Mouse (Mus musculus): ENCODE results near the gene Fam163b. TPM values are rescaled to one million over a fixed set of nuclear protein-coding genes. Genes with fewer than 3 reads are reported as not detected.

Gene Fam163b
- polyA plus RNA-seq, 1 experiment = not detected

DNA sequence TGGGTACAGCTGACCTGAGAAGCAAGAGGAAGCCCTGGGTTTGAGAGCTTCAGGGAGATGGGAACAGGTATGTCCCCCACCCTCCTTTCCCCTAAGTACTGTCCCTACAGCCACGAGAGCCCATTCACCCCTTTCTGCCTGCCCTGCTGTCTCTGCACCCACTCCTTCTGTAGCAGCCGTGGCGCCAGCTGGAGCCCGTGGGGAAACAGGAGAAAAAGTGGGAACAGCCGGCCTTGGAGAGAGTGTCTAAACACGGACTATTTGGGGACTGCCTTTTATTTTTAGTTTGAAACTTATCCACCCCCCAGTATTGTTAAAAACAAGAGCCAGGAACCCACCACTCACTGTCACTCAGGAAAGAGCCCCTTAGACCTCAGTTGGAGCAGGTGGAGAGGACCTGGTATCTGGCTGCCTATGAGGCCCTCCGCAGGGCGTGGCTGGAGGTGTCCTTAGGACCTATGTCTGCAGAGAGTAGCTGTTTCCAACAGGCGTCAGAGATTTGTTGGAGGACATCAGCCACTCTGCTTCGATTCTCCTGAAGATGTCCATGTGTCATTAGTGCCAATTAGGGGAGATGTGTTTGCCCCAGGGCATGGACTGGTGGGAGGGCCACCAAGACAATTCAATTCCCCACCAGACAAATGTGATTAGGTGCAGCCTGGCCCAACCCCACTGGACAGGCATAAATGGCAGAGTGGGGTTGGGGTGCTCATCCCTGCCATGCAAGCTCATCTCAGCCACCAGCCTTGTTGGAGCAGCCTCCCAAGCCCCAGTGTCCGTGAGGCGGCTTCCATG lies 22.7 kb upstream of the Fam163b start, which contains the start of gene Dbh:
Dbh (plus strand) TSS at position 438 of the 795 bp plus-strand sequence.
- Histone ChIP-seq H3K4me3 (ENCODE audit: insufficient read depth, low read length) (no peak within 1 kb of the TSS), H3K27ac (ENCODE audit: insufficient read depth, low read depth, low read length) (no peak within 1 kb of the TSS)
- no peak for TF ChIP-seq CTCF (IDR thresholded peaks at IDR 0.05; ENCODE audit: low read depth, low read length)
- TF ChIP-seq POLR2A (IDR thresholded peaks at IDR 0.05; ENCODE audit: borderline replicate concordance, low read depth, low read length) = no peak

DNA sequence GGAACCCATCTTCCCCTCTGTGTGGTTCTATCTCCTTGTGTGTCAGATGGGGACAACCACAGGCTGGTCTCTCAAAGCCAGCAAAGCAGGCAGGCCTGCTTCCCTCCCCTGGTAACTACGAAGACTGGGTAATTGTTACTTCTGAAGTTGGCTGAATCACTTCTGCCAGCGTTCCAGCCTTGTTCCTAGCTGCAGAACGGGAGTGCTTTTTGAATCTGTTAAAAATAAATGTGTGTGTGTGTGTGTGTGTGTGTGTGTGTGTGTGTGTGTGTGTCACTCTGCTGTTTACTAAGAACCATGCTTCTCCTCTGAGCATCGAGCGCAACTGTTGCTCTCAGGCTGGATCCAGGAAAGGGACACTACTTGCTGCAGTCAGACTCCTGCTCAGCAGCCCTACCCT lies 21.6 kb upstream of the Fam163b start:
- Histone ChIP-seq H3K4me3 (ENCODE audit: insufficient read depth, low read length) (no peak overlapping the region), H3K4me1 (ENCODE audit: control insufficient read depth, insufficient read depth, low read length) (no peaks in the 10 kb centered on the region), H3K27ac (ENCODE audit: insufficient read depth, low read depth, low read length) (no peak overlapping the region)
- no peak for TF ChIP-seq POLR2A (IDR thresholded peaks at IDR 0.05; ENCODE audit: borderline replicate concordance, low read depth, low read length)
- TF ChIP-seq CTCF (IDR thresholded peaks at IDR 0.05; ENCODE audit: low read depth, low read length) = no peak

More for the DNA sequence above, 22.7 kb upstream of the Fam163b start, which contains the start of gene Dbh:
- no peaks in the 10 kb centered on the region for H3K4me1 ChIP-seq (ENCODE audit: control insufficient read depth, insufficient read depth, low read length)

GRCm38 (mm10) chr2:27162656-27163055 lies 20.4 kb upstream of the Fam163b start:
- Histone ChIP-seq H3K27ac (ENCODE audit: insufficient read depth, low read depth, low read length) (no peak overlapping the region), H3K4me3 (ENCODE audit: insufficient read depth, low read length) (no peak overlapping the region), H3K4me1 (ENCODE audit: control insufficient read depth, insufficient read depth, low read length) (no peaks in the 10 kb centered on the region)
- no peak for TF ChIP-seq POLR2A (IDR thresholded peaks at IDR 0.05; ENCODE audit: borderline replicate concordance, low read depth, low read length)
- no peak for TF ChIP-seq CTCF (IDR thresholded peaks at IDR 0.05; ENCODE audit: low read depth, low read length)

DNA sequence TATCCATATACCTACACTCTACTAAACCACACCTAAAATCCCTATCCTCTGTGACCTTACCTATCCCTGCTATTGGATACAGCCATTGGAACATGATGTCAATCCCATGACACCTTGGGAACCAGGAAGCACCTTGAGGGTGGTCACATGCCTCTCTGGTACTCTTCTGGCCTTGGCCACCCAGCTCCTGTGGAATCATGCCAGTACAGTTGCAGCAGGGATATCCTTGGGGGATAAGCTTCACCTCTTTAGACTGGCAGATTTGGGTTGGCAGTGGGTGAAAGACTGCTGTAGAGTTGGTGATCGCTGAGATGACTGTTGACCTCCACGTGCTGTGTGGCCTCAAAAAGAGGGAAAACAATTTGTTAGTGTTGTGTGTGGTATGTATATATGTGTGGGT lies 19.2 kb upstream of the Fam163b start:
- Histone ChIP-seq H3K4me1 (ENCODE audit: control insufficient read depth, insufficient read depth, low read length) (no peaks in the 10 kb centered on the region), H3K4me3 (ENCODE audit: insufficient read depth, low read length) (no peak overlapping the region), H3K27ac (ENCODE audit: insufficient read depth, low read depth, low read length) (no peak overlapping the region)
- TF ChIP-seq POLR2A (IDR thresholded peaks at IDR 0.05; ENCODE audit: borderline replicate concordance, low read depth, low read length) (no peak), CTCF (IDR thresholded peaks at IDR 0.05; ENCODE audit: low read depth, low read length) (no peak)

DNA sequence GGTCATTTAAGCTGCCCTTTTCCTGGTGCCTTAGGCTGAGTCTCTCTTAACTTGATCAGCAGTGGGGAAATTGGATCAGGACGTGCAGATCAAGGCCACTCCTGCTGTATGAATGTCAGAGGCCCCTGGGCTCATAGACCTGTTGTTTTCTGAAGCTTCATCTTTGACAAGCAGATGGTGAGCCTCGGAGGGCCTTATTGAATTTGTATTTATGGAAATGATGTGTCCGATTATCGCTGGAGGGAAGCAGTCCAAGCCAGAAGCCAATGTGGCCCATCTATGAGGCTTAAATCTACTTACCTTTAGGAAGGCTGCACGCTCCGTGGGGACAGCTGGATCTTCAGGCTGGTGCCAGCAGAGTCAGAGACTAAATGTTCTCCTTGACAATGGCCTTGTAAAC lies 14.3 kb upstream of the Fam163b start:
- Histone ChIP-seq H3K4me1 (ENCODE audit: control insufficient read depth, insufficient read depth, low read length) (no peaks in the 10 kb centered on the region), H3K27ac (ENCODE audit: insufficient read depth, low read depth, low read length) (no peak overlapping the region), H3K4me3 (ENCODE audit: insufficient read depth, low read length) (no peak overlapping the region)
- no peak for TF ChIP-seq CTCF (IDR thresholded peaks at IDR 0.05; ENCODE audit: low read depth, low read length)
- no peak for TF ChIP-seq POLR2A (IDR thresholded peaks at IDR 0.05; ENCODE audit: borderline replicate concordance, low read depth, low read length)

- Histone ChIP-seq H3K27ac (ENCODE audit: insufficient read depth, low read depth, low read length) (no peak overlapping the region), H3K4me1 (ENCODE audit: control insufficient read depth, insufficient read depth, low read length) (no peaks in the 10 kb centered on the region), H3K4me3 (ENCODE audit: insufficient read depth, low read length) (no peak overlapping the region)
- no peak for TF ChIP-seq CTCF (IDR thresholded peaks at IDR 0.05; ENCODE audit: low read depth, low read length)
- no peak for TF ChIP-seq POLR2A (IDR thresholded peaks at IDR 0.05; ENCODE audit: borderline replicate concordance, low read depth, low read length)
Measured at GRCm38 (mm10) chr2:27154466-27155185, 12.3 kb upstream of the Fam163b start.

DNA sequence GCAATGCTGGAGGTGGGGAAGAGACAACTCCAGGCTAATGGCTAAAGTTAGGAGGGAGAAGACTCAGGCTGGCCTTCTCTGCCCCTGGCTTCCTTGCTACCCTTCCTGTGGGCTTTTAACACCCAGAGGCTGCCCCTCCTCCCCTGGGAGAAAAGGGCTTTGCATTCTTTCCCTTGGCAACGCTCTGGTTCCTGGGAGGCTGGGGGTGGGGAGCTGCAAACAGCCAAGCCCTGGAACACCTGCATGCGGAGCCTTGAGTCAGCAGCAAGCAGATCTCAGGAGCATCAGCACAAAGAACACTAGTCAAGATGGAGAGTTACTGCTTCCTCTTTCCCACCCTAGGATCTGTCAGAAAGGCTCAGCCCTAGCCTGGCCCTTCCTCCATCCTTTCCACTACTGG lies 7.2 kb upstream of the Fam163b start:
- H3K4me1 ChIP-seq (ENCODE audit: control insufficient read depth, insufficient read depth, low read length) = no peaks in the 10 kb centered on the region
- no peak overlapping the region for H3K27ac ChIP-seq (ENCODE audit: insufficient read depth, low read depth, low read length)
- TF ChIP-seq CTCF (IDR thresholded peaks at IDR 0.05; ENCODE audit: low read depth, low read length) (no peak), POLR2A (IDR thresholded peaks at IDR 0.05; ENCODE audit: borderline replicate concordance, low read depth, low read length) (no peak)
- H3K4me3 ChIP-seq (ENCODE audit: insufficient read depth, low read length) = no peak overlapping the region

- H3K4me3 ChIP-seq (ENCODE audit: insufficient read depth, low read length) = no peak overlapping the region
- TF ChIP-seq CTCF (IDR thresholded peaks at IDR 0.05; ENCODE audit: low read depth, low read length) = no peak
- TF ChIP-seq POLR2A (IDR thresholded peaks at IDR 0.05; ENCODE audit: borderline replicate concordance, low read depth, low read length) = no peak
- H3K27ac ChIP-seq (ENCODE audit: insufficient read depth, low read depth, low read length) = no peak overlapping the region
Measured at GRCm38 (mm10) chr2:27146840-27147239, 4.5 kb upstream of the Fam163b start.

DNA sequence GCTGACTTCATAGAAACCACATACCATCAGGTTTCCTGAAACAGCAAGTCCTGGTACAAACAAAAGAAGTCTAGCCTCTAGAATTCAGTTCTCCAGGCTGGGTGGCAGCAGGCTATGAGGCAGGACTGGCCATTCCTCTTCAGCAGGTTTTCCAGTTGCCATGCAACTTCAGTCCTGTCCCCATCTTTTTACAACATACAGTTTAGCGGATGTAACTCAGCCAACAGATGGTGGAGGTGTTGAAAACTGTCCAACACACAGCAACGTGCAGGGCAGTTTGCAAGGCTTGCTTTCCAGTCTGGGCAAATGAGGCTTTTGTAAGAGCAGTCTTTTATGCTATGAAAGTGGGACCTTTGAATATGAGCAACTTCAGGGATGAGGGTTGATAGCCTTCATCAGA lies 2.7 kb upstream of the Fam163b start:
- Histone ChIP-seq H3K4me3 (ENCODE audit: insufficient read depth, low read length) (no peak overlapping the region), H3K4me1 (ENCODE audit: control insufficient read depth, insufficient read depth, low read length) (no peaks in the 10 kb centered on the region), H3K27ac (ENCODE audit: insufficient read depth, low read depth, low read length) (no peak overlapping the region)
- no peak for TF ChIP-seq CTCF (IDR thresholded peaks at IDR 0.05; ENCODE audit: low read depth, low read length)
- no peak for TF ChIP-seq POLR2A (IDR thresholded peaks at IDR 0.05; ENCODE audit: borderline replicate concordance, low read depth, low read length)

More at GRCm38 (mm10) chr2:27146840-27147239, 4.5 kb upstream of the Fam163b start:
- H3K4me1 ChIP-seq (ENCODE audit: control insufficient read depth, insufficient read depth, low read length) = no peaks in the 10 kb centered on the region

GRCm38 (mm10) chr2:27138356-27138755 lies 3.9 kb downstream of the Fam163b start:
- no peak overlapping the region for H3K4me3 ChIP-seq (ENCODE audit: insufficient read depth, low read length)
- no peaks in the 10 kb centered on the region for H3K4me1 ChIP-seq (ENCODE audit: control insufficient read depth, insufficient read depth, low read length)
- H3K27ac ChIP-seq (ENCODE audit: insufficient read depth, low read depth, low read length) = no peak overlapping the region
- TF ChIP-seq CTCF (IDR thresholded peaks at IDR 0.05; ENCODE audit: low read depth, low read length) = no peak
- no peak for TF ChIP-seq POLR2A (IDR thresholded peaks at IDR 0.05; ENCODE audit: borderline replicate concordance, low read depth, low read length)
